Mouse (Mus musculus): ENCODE data around the gene Vapb. TPM values are rescaled to one million over a fixed set of nuclear protein-coding genes. Genes with fewer than 3 reads are reported as not detected.

Gene Vapb
- polyA plus RNA-seq, 1 experiment from 2014 or later, result 15.9 TPM

DNA sequence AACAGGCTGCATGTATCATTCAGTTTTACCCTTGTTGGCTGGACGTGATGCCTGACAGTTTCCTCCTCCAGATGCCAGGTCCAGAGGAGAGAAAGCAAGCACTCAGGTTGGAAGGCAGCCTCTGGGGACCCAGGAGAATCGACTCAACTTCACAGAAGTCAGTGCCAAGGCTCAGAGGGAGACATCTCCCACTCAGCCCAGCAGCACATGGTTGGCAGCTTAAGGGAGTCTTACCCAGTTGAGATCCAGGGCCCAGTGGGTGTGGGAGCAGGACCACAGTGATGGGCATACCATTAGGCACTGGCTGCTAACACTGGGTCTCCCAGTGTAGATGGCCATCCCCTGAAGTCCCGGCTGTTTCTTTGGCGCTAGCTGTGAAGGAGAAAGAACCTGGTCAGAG, 64.9 kb downstream of the Vapb start:
- Histone ChIP-seq H3K4me1 (ENCODE audit: control insufficient read depth, insufficient read depth, low read length) (no peaks in the 10 kb centered on the region), H3K27me3 (ENCODE audit: control insufficient read depth, insufficient read depth, low read depth, low read length) (no peaks in the 10 kb centered on the region), H3K36me3 (ENCODE audit: control insufficient read depth, insufficient read depth, low read length) (no peaks in the 10 kb centered on the region), H3K9ac (ENCODE audit: low read depth, low read length) (no peak overlapping the region), H3K4me2 (ENCODE audit: low read length) (no peak overlapping the region), H3K9me3 (replicated peaks; ENCODE audit: control insufficient read depth, low read length, poor library complexity, severe bottlenecking) (no peaks in the 10 kb centered on the region), H3K27ac (ENCODE audit: low read length) (no peak overlapping the region), H3K4me3 (ENCODE audit: low read depth, low read length) (no peak overlapping the region)
- ATAC-seq, result no peak
- WGBS, result 85% methylated on average over 4 of the region's 4 CpGs

DNA sequence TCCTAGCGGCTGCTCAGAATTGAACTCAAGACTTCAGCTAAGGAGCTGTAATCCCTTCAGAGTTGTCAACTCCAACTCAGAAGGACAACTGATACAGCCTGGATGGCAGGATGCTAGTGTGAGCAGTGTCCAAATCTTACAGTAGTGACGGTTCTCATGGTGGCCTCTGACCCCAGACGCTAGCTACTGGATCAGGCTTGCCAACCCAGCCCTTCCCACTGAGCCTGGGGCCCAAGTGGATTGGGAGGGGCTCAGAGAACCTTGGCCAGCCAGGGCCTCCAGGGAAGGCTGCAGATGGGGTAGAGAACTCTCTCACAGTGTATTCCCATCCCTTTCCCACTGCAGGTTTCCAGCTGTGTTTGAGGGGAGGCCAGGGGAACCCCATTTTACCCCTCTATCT, 65.6 kb downstream of the Vapb start:
- ATAC-seq, result no peak
- Histone ChIP-seq H3K27me3 (ENCODE audit: control insufficient read depth, insufficient read depth, low read depth, low read length) (no peaks in the 10 kb centered on the region), H3K4me3 (ENCODE audit: low read depth, low read length) (no peak overlapping the region), H3K4me2 (ENCODE audit: low read length) (no peak overlapping the region), H3K9ac (ENCODE audit: low read depth, low read length) (no peak overlapping the region), H3K36me3 (ENCODE audit: control insufficient read depth, insufficient read depth, low read length) (no peaks in the 10 kb centered on the region), H3K9me3 (replicated peaks; ENCODE audit: control insufficient read depth, low read length, poor library complexity, severe bottlenecking) (no peaks in the 10 kb centered on the region), H3K4me1 (ENCODE audit: control insufficient read depth, insufficient read depth, low read length) (no peaks in the 10 kb centered on the region), H3K27ac (ENCODE audit: low read length) (no peak overlapping the region)
- WGBS, result 61% methylated on average over 3 of the region's 3 CpGs

DNA sequence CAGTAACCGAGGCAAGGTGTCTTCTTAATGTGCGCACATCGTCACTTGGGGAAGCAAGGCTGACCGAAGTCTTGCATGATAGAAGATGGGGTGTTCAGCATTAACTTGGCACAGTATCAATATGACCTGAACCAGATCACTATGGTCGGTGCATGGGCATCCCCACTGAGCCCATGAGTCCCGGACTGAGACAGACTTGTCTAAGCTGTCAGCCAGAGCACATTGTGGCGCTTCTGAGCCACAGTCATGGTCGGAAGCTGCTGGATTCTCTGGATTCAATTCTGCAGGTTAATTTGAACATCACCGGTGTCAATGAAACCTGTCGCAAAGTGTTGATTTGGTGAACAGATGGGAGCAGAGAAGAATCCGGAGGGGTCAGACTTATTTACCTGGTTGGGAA, 66.5 kb downstream of the Vapb start:
- no peaks in the 10 kb centered on the region for H3K9me3 ChIP-seq (replicated peaks; ENCODE audit: control insufficient read depth, low read length, poor library complexity, severe bottlenecking)
- no peaks in the 10 kb centered on the region for H3K36me3 ChIP-seq (ENCODE audit: control insufficient read depth, insufficient read depth, low read length)
- ATAC-seq, result no peak
- H3K9ac ChIP-seq (ENCODE audit: low read depth, low read length), result no peak overlapping the region
- no peak overlapping the region for H3K4me2 ChIP-seq (ENCODE audit: low read length)
- no peak overlapping the region for H3K4me3 ChIP-seq (ENCODE audit: low read depth, low read length)
- H3K27ac ChIP-seq (ENCODE audit: low read length), result no peak overlapping the region
- H3K4me1 ChIP-seq (ENCODE audit: control insufficient read depth, insufficient read depth, low read length), result no peaks in the 10 kb centered on the region
- WGBS, result 94% methylated on average over 11 of the region's 11 CpGs
- H3K27me3 ChIP-seq (ENCODE audit: control insufficient read depth, insufficient read depth, low read depth, low read length), result no peaks in the 10 kb centered on the region

DNA sequence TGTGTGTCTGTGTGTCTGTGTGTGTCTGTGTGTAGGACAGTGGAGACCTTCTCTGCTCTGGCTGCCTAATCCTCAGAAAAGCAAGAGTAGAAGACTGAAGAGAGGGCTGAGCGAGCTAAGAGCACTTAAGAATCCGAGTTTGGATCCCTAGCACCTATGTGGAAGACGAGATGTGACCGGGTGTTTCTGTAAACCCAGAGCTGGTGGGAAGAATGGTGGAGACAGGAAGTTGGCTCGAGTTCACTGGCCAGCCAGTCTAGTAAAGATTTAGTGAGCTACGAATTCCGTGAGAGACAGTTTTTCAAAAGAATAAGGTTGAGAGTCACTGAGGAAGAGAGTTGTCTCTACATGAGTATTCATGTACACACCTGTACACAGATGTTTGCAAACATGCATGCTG, 69.3 kb downstream of the Vapb start:
- Histone ChIP-seq H3K4me2 (ENCODE audit: low read length) (no peak overlapping the region), H3K4me3 (ENCODE audit: low read depth, low read length) (no peak overlapping the region), H3K36me3 (ENCODE audit: control insufficient read depth, insufficient read depth, low read length) (no peaks in the 10 kb centered on the region), H3K9ac (ENCODE audit: low read depth, low read length) (no peak overlapping the region), H3K4me1 (ENCODE audit: control insufficient read depth, insufficient read depth, low read length) (no peaks in the 10 kb centered on the region), H3K9me3 (replicated peaks; ENCODE audit: control insufficient read depth, low read length, poor library complexity, severe bottlenecking) (no peaks in the 10 kb centered on the region), H3K27ac (ENCODE audit: low read length) (no peak overlapping the region), H3K27me3 (ENCODE audit: control insufficient read depth, insufficient read depth, low read depth, low read length) (no peaks in the 10 kb centered on the region)
- WGBS, result 89% methylated on average over 7 of the region's 7 CpGs
- no peak for ATAC-seq

DNA sequence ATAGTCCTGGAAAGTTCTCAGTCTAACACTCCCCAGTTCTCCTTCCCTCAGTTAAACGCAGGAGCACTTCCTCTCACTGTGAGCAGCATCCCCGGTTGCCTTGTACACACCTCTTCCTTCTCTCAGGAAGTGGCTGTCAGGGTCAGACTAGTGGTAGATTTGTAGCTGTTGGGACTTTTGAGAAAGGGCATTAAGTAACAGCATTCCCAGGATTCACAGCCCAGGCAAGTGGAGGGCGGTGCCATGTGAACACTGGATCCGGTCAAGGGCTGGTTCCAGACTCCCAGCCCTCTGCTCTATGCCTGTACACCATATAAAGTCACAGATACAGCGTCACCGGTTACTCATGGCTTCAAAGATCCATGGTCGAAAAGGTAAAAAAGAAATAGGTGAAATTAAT, 71.6 kb downstream of the Vapb start:
- Histone ChIP-seq H3K27me3 (ENCODE audit: control insufficient read depth, insufficient read depth, low read depth, low read length) (no peaks in the 10 kb centered on the region), H3K4me3 (ENCODE audit: low read depth, low read length) (no peak overlapping the region), H3K36me3 (ENCODE audit: control insufficient read depth, insufficient read depth, low read length) (no peaks in the 10 kb centered on the region), H3K27ac (ENCODE audit: low read length) (no peak overlapping the region), H3K4me2 (ENCODE audit: low read length) (no peak overlapping the region), H3K9me3 (replicated peaks; ENCODE audit: control insufficient read depth, low read length, poor library complexity, severe bottlenecking) (no peaks in the 10 kb centered on the region), H3K4me1 (ENCODE audit: control insufficient read depth, insufficient read depth, low read length) (no peaks in the 10 kb centered on the region), H3K9ac (ENCODE audit: low read depth, low read length) (no peak overlapping the region)
- ATAC-seq, result no peak
- 90% methylated on average over 7 of the region's 7 CpGs for WGBS

DNA sequence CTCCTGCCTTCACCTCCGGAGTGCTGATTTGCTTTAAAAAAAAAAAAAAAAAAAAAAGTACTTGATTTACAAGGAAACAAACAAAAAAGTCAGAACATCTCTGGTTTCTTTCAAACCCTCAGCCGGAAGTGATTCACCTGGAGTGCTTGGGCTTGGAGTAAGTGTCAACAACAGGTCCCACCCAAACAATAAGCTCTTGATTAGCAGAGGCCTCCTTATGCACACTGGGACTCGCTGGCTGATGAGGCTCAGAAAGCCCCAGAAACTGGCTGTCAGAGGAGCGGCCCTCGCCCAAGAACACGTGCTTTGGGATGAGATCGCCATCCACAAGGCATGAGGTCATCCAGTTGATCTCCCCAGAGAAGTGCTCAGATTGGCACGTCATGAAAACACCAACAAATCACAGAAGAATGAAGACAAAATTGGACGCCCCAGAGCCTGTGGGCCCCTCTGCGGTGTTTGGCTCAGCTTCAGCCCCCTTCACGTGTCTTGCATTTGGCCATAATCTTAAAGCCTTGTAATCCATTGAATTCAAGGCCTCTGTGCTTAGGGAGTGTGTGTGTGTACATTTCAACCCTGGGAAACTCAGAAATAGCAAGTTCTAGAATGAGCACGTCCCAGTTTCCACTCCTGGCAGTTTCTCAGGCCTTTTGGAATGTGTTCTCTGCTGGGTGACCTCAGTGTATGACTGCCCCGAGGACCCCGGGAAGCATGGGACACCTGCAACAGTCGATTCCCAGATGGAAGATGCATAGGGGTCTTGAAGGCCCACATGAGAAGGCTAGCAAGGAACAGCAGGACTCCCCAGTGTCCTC, 72.9 kb downstream of the Vapb start:
- no peaks in the 10 kb centered on the region for H3K9me3 ChIP-seq (replicated peaks; ENCODE audit: control insufficient read depth, low read length, poor library complexity, severe bottlenecking)
- ATAC-seq, result no peak
- H3K9ac ChIP-seq (ENCODE audit: low read depth, low read length), result no peak overlapping the region
- H3K27me3 ChIP-seq (ENCODE audit: control insufficient read depth, insufficient read depth, low read depth, low read length), result no peaks in the 10 kb centered on the region
- no peak overlapping the region for H3K27ac ChIP-seq (ENCODE audit: low read length)
- H3K4me1 ChIP-seq (ENCODE audit: control insufficient read depth, insufficient read depth, low read length), result no peaks in the 10 kb centered on the region
- no peak overlapping the region for H3K4me3 ChIP-seq (ENCODE audit: low read depth, low read length)
- H3K4me2 ChIP-seq (ENCODE audit: low read length), result no peak overlapping the region
- WGBS, result 83% methylated on average over 15 of the region's 15 CpGs
- no peaks in the 10 kb centered on the region for H3K36me3 ChIP-seq (ENCODE audit: control insufficient read depth, insufficient read depth, low read length)

DNA sequence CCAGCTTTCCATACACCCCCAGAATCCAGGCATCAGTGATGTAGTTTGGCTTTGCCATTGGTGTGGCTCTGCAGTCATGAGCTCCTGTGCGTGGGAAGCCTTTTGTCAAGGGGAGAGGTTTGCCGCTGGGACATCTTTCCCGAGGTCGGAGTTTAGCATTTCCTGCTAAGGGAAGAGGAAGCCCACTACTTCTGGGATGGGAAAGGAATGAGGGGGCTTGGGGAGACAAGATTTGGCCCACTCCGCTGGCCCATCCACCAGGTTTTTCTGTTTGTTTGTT, 73.5 kb downstream of the Vapb start:
- Histone ChIP-seq H3K9me3 (replicated peaks; ENCODE audit: control insufficient read depth, low read length, poor library complexity, severe bottlenecking) (no peaks in the 10 kb centered on the region), H3K4me1 (ENCODE audit: control insufficient read depth, insufficient read depth, low read length) (no peaks in the 10 kb centered on the region), H3K4me3 (ENCODE audit: low read depth, low read length) (no peak overlapping the region), H3K9ac (ENCODE audit: low read depth, low read length) (no peak overlapping the region), H3K36me3 (ENCODE audit: control insufficient read depth, insufficient read depth, low read length) (no peaks in the 10 kb centered on the region), H3K4me2 (ENCODE audit: low read length) (no peak overlapping the region), H3K27ac (ENCODE audit: low read length) (no peak overlapping the region), H3K27me3 (ENCODE audit: control insufficient read depth, insufficient read depth, low read depth, low read length) (no peaks in the 10 kb centered on the region)
- WGBS, result 97% methylated on average over 5 of the region's 5 CpGs
- no peak for ATAC-seq

DNA sequence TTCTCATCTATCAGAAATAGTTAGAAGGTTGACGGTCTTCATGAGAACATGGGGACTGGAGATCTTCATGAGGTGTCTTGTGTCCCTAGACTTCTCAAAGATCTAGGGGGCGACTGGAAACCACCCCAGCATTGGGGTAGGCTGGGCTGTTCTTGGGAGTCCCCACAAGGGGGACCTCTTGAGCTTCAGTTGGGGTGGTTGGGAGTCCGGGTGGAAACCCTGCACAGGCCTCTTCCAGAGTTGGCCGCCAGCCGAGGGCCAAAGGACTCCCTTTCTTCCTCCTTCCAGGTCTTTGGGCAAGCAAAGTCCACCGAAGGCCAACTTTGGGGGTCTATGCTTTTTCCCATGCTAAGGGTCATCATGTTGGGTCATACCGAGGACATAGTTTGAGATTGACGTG, 74.5 kb downstream of the Vapb start:
- WGBS, result 70% methylated on average over 8 of the region's 8 CpGs
- Histone ChIP-seq H3K4me3 (ENCODE audit: low read depth, low read length) (no peak overlapping the region), H3K27ac (ENCODE audit: low read length) (no peak overlapping the region), H3K36me3 (ENCODE audit: control insufficient read depth, insufficient read depth, low read length) (no peaks in the 10 kb centered on the region), H3K4me2 (ENCODE audit: low read length) (no peak overlapping the region), H3K4me1 (ENCODE audit: control insufficient read depth, insufficient read depth, low read length) (no peaks in the 10 kb centered on the region), H3K9ac (ENCODE audit: low read depth, low read length) (no peak overlapping the region), H3K27me3 (ENCODE audit: control insufficient read depth, insufficient read depth, low read depth, low read length) (no peaks in the 10 kb centered on the region), H3K9me3 (replicated peaks; ENCODE audit: control insufficient read depth, low read length, poor library complexity, severe bottlenecking) (peaks cover under 1% of the 10 kb centered on the region; the same call in 1 of the 2 replicates)
- ATAC-seq, result no peak

DNA sequence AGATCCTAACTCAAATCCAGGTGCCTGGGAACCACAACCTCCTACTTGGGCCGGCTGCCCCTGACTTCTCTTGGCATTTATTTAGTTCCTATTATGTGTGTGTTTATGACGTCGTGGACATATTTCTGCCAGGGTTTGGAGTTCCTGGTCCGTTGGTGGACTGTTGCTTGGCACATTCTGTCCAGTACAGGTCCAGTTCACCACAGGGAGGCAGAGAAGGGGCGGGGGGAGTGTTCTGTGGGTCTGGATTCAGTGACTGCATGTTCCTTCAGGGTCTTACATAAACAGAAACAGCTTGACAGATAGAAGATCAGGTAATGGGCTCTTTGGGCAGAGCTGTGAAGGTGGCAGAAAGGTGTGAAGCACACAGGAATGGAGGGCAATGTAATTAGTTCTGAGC, 75.8 kb downstream of the Vapb start:
- Histone ChIP-seq H3K27ac (ENCODE audit: low read length) (no peak overlapping the region), H3K4me1 (ENCODE audit: control insufficient read depth, insufficient read depth, low read length) (no peaks in the 10 kb centered on the region)

More for the DNA sequence above, 75.8 kb downstream of the Vapb start:
- Histone ChIP-seq H3K27me3 (ENCODE audit: control insufficient read depth, insufficient read depth, low read depth, low read length) (no peaks in the 10 kb centered on the region), H3K4me2 (ENCODE audit: low read length) (no peak overlapping the region), H3K4me3 (ENCODE audit: low read depth, low read length) (no peak overlapping the region), H3K9me3 (replicated peaks; ENCODE audit: control insufficient read depth, low read length, poor library complexity, severe bottlenecking) (peaks cover 7% of the 10 kb centered on the region; the same call in 1 of the 2 replicates), H3K9ac (ENCODE audit: low read depth, low read length) (no peak overlapping the region), H3K36me3 (ENCODE audit: control insufficient read depth, insufficient read depth, low read length) (no peaks in the 10 kb centered on the region)
- ATAC-seq, result no peak
- WGBS, result 81% methylated on average over 5 of the region's 5 CpGs

Measured in midbrain, embryonic 16.5 days (tissue).